Mouse (Mus musculus): ENCODE data around the gene Hist1h3g.

Gene Hist1h3g

GRCm38 (mm10) chr13:23515826-23516620 lies 19.2 kb upstream of the Hist1h3g start:
- no peak for DNase-seq (ENCODE audit: low spot score)

- no peak for DNase-seq (ENCODE audit: low spot score)
These were observed 18.2 kb upstream of the Hist1h3g start for GRCm38 (mm10) chr13:23516822-23517602.

GRCm38 (mm10) chr13:23517603-23518294 lies 17.5 kb upstream of the Hist1h3g start:
- peak; percentile 83 for DNase-seq (ENCODE audit: low spot score)

- no peak for DNase-seq (ENCODE audit: low spot score)
These were observed 17.0 kb upstream of the Hist1h3g start for GRCm38 (mm10) chr13:23518295-23518603.

- DNase-seq (ENCODE audit: low spot score), result peak; percentile 62
These were observed 16.3 kb upstream of the Hist1h3g start for GRCm38 (mm10) chr13:23518885-23519284.

- peak; percentile 68 for DNase-seq (ENCODE audit: low spot score)
These were observed 15.8 kb upstream of the Hist1h3g start for GRCm38 (mm10) chr13:23519416-23519815.

GRCm38 (mm10) chr13:23521703-23522102 lies 13.5 kb upstream of the Hist1h3g start:
- DNase-seq (ENCODE audit: low spot score), result peak; percentile 77

GRCm38 (mm10) chr13:23523976-23524375 lies 11.2 kb upstream of the Hist1h3g start:
- DNase-seq (ENCODE audit: low spot score), result no peak

GRCm38 (mm10) chr13:23524654-23525053 lies 10.6 kb upstream of the Hist1h3g start:
- DNase-seq (ENCODE audit: low spot score), result peak; percentile 66

- DNase-seq (ENCODE audit: low spot score), result no peak
These were observed 9.3 kb upstream of the Hist1h3g start for GRCm38 (mm10) chr13:23525901-23526300.

GRCm38 (mm10) chr13:23526312-23526711 lies 8.9 kb upstream of the Hist1h3g start:
- peak; percentile 81 for DNase-seq (ENCODE audit: low spot score)

- DNase-seq (ENCODE audit: low spot score), result no peak
These were observed 6.2 kb upstream of the Hist1h3g start for GRCm38 (mm10) chr13:23529005-23529404.

- DNase-seq (ENCODE audit: low spot score), result no peak
These were observed 5.6 kb upstream of the Hist1h3g start for GRCm38 (mm10) chr13:23529480-23530165.

GRCm38 (mm10) chr13:23530181-23530900 lies 4.9 kb upstream of the Hist1h3g start:
- peak; percentile 56 for DNase-seq (ENCODE audit: low spot score)

- peak; percentile 99 for DNase-seq (ENCODE audit: low spot score)
These were observed 4.0 kb upstream of the Hist1h3g start, which contains the start of gene Hist1h4h for GRCm38 (mm10) chr13:23530901-23531875. Hist1h4h (plus strand) TSS chr13:23531050.

- DNase-seq (ENCODE audit: low spot score), result no peak
These were observed 2.8 kb upstream of the Hist1h3g start for GRCm38 (mm10) chr13:23532262-23533075.

- DNase-seq (ENCODE audit: low spot score), result peak; percentile 75
These were observed 1.5 kb upstream of the Hist1h3g start, which contains the start of gene Hist1h2af for GRCm38 (mm10) chr13:23533560-23534367. Hist1h2af (plus strand) TSS chr13:23533906.

Data from testis, postnatal 14 days (tissue).